Mouse (Mus musculus) forelimb bud, embryonic 11.5 days (tissue): ENCODE data around the gene Copz1.

Experiments
- DNase-seq: peaks from one replicate; pipeline ENCODE4 v3.0.0-alpha.2; 2012; ENCODE audit warnings: low read depth, low spot score

The Copz1 gene

GRCm38 (mm10) chr15:103292673-103293345, 20.3 kb downstream of the Copz1 start:
- no peak for DNase-seq

GRCm38 (mm10) chr15:103293375-103293774, 20.9 kb downstream of the Copz1 start:
- DNase-seq, result no peak

GRCm38 (mm10) chr15:103294649-103295048, 22.1 kb downstream of the Copz1 start:
- DNase-seq, result no peak

- DNase-seq, result peak; percentile 83
Observed at GRCm38 (mm10) chr15:103295851-103296250, 23.3 kb downstream of the Copz1 start.

GRCm38 (mm10) chr15:103297313-103297712, 24.8 kb downstream of the Copz1 start:
- no peak for DNase-seq

- no peak for DNase-seq
Observed at GRCm38 (mm10) chr15:103298026-103298425, 25.5 kb downstream of the Copz1 start.

- no peak for DNase-seq
Observed at GRCm38 (mm10) chr15:103298861-103299616, 26.5 kb downstream of the Copz1 start.

GRCm38 (mm10) chr15:103299644-103300043, 27.1 kb downstream of the Copz1 start:
- no peak for DNase-seq

GRCm38 (mm10) chr15:103300067-103300471, 27.6 kb downstream of the Copz1 start:
- DNase-seq, result peak; percentile 77

GRCm38 (mm10) chr15:103300560-103300959, 28.0 kb downstream of the Copz1 start:
- DNase-seq, result no peak

- peak; percentile 82 for DNase-seq
Observed at GRCm38 (mm10) chr15:103301046-103301445, 28.5 kb downstream of the Copz1 start.

GRCm38 (mm10) chr15:103301547-103302340, 29.2 kb downstream of the Copz1 start:
- DNase-seq, result no peak

GRCm38 (mm10) chr15:103302341-103303021, 30.0 kb downstream of the Copz1 start:
- DNase-seq, result peak; percentile 76

- DNase-seq, result no peak
Observed at GRCm38 (mm10) chr15:103303916-103304615, 31.6 kb downstream of the Copz1 start.

- DNase-seq, result no peak
Observed at GRCm38 (mm10) chr15:103304616-103304969, 32.1 kb downstream of the Copz1 start.

GRCm38 (mm10) chr15:103305070-103305678, 32.7 kb downstream of the Copz1 start:
- peak; percentile 99 for DNase-seq

- DNase-seq, result no peak
Observed at GRCm38 (mm10) chr15:103305792-103306645, 33.5 kb downstream of the Copz1 start.

GRCm38 (mm10) chr15:103307125-103307524, 34.6 kb downstream of the Copz1 start:
- DNase-seq, result peak; percentile 98

- no peak for DNase-seq
Observed at GRCm38 (mm10) chr15:103308056-103308875, 35.8 kb downstream of the Copz1 start.
